Mouse (Mus musculus): ENCODE results near the gene Klf13. TPM values are rescaled to one million over a fixed set of nuclear protein-coding genes. Genes with fewer than 3 reads are reported as not detected.

Gene Klf13
- polyA plus RNA-seq, 1 experiment from 2014 or later: 27.5 TPM

- no peak overlapping the region for H3K4me2 ChIP-seq (ENCODE audit: low read length)
- no peak for DNase-seq (ENCODE audit: low spot score)
- 87% methylated on average over 6 of the region's 6 CpGs for WGBS
These were observed 77.6 kb downstream of the Klf13 start for GRCm38 (mm10) chr7:63861123-63861522.

GRCm38 (mm10) chr7:63858571-63859152 lies 80.1 kb downstream of the Klf13 start:
- 3% methylated on average over 22 of the region's 22 CpGs for WGBS
- Histone ChIP-seq H3K27ac (no peak overlapping the region; the same call in 1 of the 2 replicates), H3K4me3 (replicated peaks; ENCODE audit: low read depth, low read length) (peak overlapping the region; percentile 22), H3K4me1 (replicated peaks; ENCODE audit: insufficient read depth, low read length) (no peaks in the 10 kb centered on the region), H3K27me3 (ENCODE audit: insufficient read depth, low read length) (no peaks in the 10 kb centered on the region), H3K4me2 (ENCODE audit: low read length) (peak overlapping the region; percentile 63), H3K9ac (ENCODE audit: low read depth, low read length) (peak overlapping the region; percentile 46; the same call in 1 of the 2 replicates), H3K9me3 (replicated peaks; ENCODE audit: low read length) (no peaks in the 10 kb centered on the region), H3K36me3 (ENCODE audit: insufficient read depth, low read length) (no peaks in the 10 kb centered on the region)
- DNase-seq (ENCODE audit: low spot score) (peak; percentile 87), ATAC-seq (replicated peaks; ENCODE audit: low FRiP score, low read depth) (peak; percentile 72)
- TF ChIP-seq CTCF (IDR thresholded peaks at IDR 0.05; ENCODE audit: low read depth): no peak

More at GRCm38 (mm10) chr7:63861123-63861522, 77.6 kb downstream of the Klf13 start:
- no peak for TF ChIP-seq CTCF (IDR thresholded peaks at IDR 0.05; ENCODE audit: low read depth)
- ATAC-seq (replicated peaks; ENCODE audit: low FRiP score, low read depth): peak; percentile 76
- Histone ChIP-seq H3K36me3 (ENCODE audit: insufficient read depth, low read length) (no peaks in the 10 kb centered on the region), H3K27ac (no peak overlapping the region), H3K9ac (ENCODE audit: low read depth, low read length) (no peak overlapping the region), H3K4me1 (replicated peaks; ENCODE audit: insufficient read depth, low read length) (no peaks in the 10 kb centered on the region), H3K27me3 (ENCODE audit: insufficient read depth, low read length) (no peaks in the 10 kb centered on the region), H3K4me3 (replicated peaks; ENCODE audit: low read depth, low read length) (no peak overlapping the region), H3K9me3 (replicated peaks; ENCODE audit: low read length) (no peaks in the 10 kb centered on the region)

GRCm38 (mm10) chr7:63857771-63858417 lies 80.8 kb downstream of the Klf13 start:
- Histone ChIP-seq H3K36me3 (ENCODE audit: insufficient read depth, low read length) (no peaks in the 10 kb centered on the region), H3K4me1 (replicated peaks; ENCODE audit: insufficient read depth, low read length) (no peaks in the 10 kb centered on the region), H3K4me2 (ENCODE audit: low read length) (no peak overlapping the region), H3K4me3 (replicated peaks; ENCODE audit: low read depth, low read length) (no peak overlapping the region), H3K9ac (ENCODE audit: low read depth, low read length) (no peak overlapping the region), H3K27ac (no peak overlapping the region), H3K9me3 (replicated peaks; ENCODE audit: low read length) (no peaks in the 10 kb centered on the region), H3K27me3 (ENCODE audit: insufficient read depth, low read length) (no peaks in the 10 kb centered on the region)
- DNase-seq (ENCODE audit: low spot score) (no peak), ATAC-seq (replicated peaks; ENCODE audit: low FRiP score, low read depth) (no peak)
- no peak for TF ChIP-seq CTCF (IDR thresholded peaks at IDR 0.05; ENCODE audit: low read depth)
- 84% methylated on average over 17 of the region's 17 CpGs for WGBS

- H3K36me3 ChIP-seq (ENCODE audit: insufficient read depth, low read length): no peaks in the 10 kb centered on the region
- no peak overlapping the region for H3K4me2 ChIP-seq (ENCODE audit: low read length)
- no peaks in the 10 kb centered on the region for H3K27me3 ChIP-seq (ENCODE audit: insufficient read depth, low read length)
- no peak overlapping the region for H3K27ac ChIP-seq
- DNase-seq (ENCODE audit: low spot score) (peak; percentile 78), ATAC-seq (replicated peaks; ENCODE audit: low FRiP score, low read depth) (peak; percentile 47; the same call in 1 of the 2 replicates)
- H3K9ac ChIP-seq (ENCODE audit: low read depth, low read length): no peak overlapping the region
- TF ChIP-seq CTCF (IDR thresholded peaks at IDR 0.05; ENCODE audit: low read depth): peak; percentile 90
- WGBS: 70% methylated on average over 4 of the region's 4 CpGs
- no peak overlapping the region for H3K4me3 ChIP-seq (replicated peaks; ENCODE audit: low read depth, low read length)
- no peaks in the 10 kb centered on the region for H3K4me1 ChIP-seq (replicated peaks; ENCODE audit: insufficient read depth, low read length)
- H3K9me3 ChIP-seq (replicated peaks; ENCODE audit: low read length): no peaks in the 10 kb centered on the region
These were observed 83.4 kb downstream of the Klf13 start for GRCm38 (mm10) chr7:63855283-63855682.

- no peaks in the 10 kb centered on the region for H3K4me1 ChIP-seq (replicated peaks; ENCODE audit: insufficient read depth, low read length)
- ATAC-seq (replicated peaks; ENCODE audit: low FRiP score, low read depth): no peak
- H3K27ac ChIP-seq: no peak overlapping the region
- WGBS: 60% methylated on average over 7 of the region's 7 CpGs
- no peaks in the 10 kb centered on the region for H3K27me3 ChIP-seq (ENCODE audit: insufficient read depth, low read length)
- no peaks in the 10 kb centered on the region for H3K36me3 ChIP-seq (ENCODE audit: insufficient read depth, low read length)
- H3K4me3 ChIP-seq (replicated peaks; ENCODE audit: low read depth, low read length): no peak overlapping the region
- peak; percentile 49 for TF ChIP-seq CTCF (IDR thresholded peaks at IDR 0.05; ENCODE audit: low read depth)
- no peak overlapping the region for H3K9ac ChIP-seq (ENCODE audit: low read depth, low read length)
- no peak overlapping the region for H3K4me2 ChIP-seq (ENCODE audit: low read length)
- no peaks in the 10 kb centered on the region for H3K9me3 ChIP-seq (replicated peaks; ENCODE audit: low read length)
- no peak for DNase-seq (ENCODE audit: low spot score)
These were observed 86.7 kb downstream of the Klf13 start for GRCm38 (mm10) chr7:63851841-63852533.

Other genes starting within 250 kb of the Klf13 start
- not detected in 2 replicates for gene E030018B13Rik, start 22.1 kb downstream of the Klf13 start, polyA plus RNA-seq (2015; fragmentation: Nextera tagmentation; extraction: Ambion mirVana)
- 0.17 and 0.18 TPM in 2 replicates for gene Trpm1, start 214.9 kb upstream of the Klf13 start, polyA plus RNA-seq (2015; fragmentation: Nextera tagmentation; extraction: Ambion mirVana)